Mouse (Mus musculus) cerebellum, adult (tissue): ENCODE data around the gene Nol7.

Source experiments
- ATAC-seq: cut with Nextera tagmentation; 2 replicates; pipeline ENCODE4 v1.9.2; 2017; ENCODE audit warnings: mild to moderate bottlenecking, moderate library complexity, mixed read lengths; ENCODE audit not compliant: insufficient number of reproducible peaks, low FRiP score, low TSS enrichment

Nol7 gene

DNA sequence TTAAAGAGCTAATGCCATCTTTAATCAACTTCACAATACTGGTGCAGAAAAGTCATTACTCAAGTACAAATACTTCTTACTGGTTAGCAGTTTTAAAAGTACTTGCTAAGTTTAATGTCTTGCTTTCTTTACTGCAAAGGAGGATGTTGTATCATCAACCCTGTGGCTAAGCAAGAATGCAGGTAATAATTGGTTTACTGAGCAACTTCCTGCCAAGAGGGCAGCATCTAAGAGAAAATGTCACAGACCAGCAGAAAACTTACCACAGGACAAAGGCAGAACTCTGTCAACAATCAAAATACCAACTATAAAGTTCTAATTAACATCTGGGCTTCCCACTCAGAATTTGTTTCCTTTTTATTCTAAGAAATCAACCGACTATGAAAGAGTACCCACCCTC, 17.1 kb downstream of the Nol7 start:
- no peak for ATAC-seq

DNA sequence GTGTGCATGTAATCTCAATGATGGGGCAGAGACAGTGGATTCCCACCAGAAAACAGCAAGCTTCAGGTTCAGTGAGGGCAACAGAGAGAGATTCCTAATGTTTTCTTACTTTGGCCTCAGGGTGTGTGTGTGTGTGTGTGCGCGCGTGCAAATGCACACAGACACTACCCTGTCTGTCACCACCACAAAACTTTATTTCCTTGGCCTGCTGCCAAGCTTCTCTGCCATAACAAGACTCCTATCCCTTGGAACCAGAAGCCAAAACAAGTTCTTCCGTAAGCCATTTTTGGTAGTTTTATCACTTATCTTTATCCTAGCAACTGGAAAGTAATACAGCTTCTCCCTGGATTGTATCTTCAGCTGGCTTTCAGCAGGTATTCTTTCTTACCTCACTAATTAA, 30.2 kb downstream of the Nol7 start:
- ATAC-seq, result no peak

DNA sequence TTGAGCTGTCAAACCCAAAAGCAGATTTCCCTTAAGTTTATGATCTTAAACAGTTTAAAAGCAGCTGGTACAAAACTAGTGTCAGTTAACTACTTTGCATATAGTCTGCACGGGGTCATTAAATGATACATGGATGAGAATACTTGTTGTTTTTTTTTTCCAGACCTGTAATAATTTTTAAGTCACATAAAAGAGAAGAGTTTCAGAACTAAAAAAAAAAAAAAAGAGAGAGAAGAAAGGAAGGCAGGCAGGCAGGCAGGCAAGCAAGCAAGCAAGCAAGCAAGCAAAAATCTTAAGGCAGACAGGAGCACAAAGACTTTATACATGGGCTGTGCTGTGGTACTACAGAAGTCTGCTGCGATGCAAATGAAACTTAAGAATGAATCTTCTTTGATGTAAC, 35.2 kb downstream of the Nol7 start:
- no peak for ATAC-seq

DNA sequence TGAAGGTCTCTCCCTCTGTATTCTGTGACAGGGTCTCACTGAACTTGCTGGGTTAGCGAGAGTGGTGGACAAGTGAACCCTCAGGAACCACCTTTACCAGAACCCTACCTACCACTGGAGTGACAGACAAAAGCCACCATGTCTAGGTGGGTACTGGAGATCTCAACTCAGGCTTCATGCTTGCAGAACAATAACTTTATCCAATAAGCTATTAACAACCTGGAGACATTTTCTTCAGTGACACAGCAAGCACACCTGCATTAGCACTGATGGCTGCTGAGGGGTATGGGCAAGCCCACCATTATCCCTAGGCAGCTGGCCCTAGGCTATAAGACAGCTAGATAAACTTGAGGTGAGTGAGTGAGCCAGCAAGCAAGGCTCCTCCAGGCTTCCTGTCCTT, 42.2 kb downstream of the Nol7 start:
- no peak for ATAC-seq

DNA sequence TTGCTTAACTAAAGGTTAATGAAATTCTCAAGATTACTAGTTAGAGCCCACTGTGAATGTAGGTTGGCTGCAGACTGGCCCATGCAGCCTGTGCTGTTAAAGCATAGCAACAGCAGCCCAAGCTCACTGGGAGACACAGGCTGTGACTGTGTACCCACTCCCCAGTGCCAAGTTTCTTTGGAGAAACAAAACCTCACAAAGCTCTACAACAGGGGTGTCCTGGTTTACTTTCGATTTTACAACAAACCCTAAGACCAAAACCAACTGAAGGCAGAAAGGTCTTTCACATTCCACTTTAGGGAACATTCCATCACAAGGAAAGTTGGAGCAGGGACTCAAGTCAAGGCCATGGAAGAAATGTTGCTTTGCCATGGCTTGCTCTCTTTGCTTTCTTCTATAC, 44.4 kb downstream of the Nol7 start:
- no peak for ATAC-seq

DNA sequence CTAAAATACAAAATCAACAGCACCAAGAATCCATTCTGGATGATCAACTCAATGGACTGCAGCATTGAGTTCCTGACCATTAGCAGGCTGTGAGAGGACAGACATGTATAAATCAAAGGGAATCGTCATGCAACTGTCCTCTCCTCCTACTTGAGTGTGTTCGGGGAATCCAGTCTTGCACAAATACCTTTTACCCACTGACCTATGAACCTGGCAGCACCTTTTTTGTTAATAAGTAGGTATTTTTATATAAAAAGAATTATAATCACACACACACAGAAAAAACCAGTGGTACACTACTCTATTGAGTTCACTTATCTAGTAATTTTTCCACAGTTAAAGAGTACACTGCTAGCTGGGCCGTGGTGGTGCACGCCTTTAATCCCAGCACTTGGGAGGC, 45.5 kb downstream of the Nol7 start:
- ATAC-seq, result no peak

DNA sequence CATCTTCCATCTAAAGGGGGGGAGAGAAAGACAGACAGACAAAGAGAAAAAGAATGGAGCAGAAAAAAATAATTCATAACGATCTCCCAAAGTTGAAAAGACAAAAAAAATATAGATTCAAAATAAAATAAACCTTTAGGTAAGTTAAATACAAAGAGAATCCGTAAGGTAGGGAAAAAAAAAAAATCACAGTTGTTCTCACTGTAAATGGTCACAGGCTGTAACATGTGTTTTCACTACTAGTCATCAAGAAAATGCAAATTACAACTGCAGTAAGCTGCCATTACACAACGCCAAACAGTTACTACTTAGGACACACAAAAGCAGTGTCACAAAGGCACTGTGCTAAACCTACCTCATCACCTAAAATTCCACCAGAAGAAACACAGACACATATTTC, 46.5 kb downstream of the Nol7 start:
- ATAC-seq, result no peak

DNA sequence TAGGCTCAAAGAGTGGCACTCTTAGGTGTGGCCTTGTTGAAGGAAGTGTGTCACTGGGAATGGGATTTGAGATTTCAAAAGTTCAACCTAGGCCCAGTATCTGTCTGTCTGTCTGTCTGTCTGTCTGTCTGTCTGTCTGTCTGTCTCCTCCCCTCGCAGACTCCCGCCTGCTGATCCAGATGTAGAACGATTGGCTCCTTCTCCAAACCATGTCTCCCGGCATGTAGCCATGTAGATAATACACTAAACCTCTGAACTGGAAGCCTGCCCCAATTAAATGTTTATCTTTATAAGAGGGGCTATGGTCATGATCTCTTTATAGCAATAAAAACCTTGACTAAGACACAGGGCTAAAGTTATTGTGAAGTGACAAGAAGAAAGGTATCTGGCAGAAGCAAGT, 47.6 kb downstream of the Nol7 start:
- no peak for ATAC-seq

DNA sequence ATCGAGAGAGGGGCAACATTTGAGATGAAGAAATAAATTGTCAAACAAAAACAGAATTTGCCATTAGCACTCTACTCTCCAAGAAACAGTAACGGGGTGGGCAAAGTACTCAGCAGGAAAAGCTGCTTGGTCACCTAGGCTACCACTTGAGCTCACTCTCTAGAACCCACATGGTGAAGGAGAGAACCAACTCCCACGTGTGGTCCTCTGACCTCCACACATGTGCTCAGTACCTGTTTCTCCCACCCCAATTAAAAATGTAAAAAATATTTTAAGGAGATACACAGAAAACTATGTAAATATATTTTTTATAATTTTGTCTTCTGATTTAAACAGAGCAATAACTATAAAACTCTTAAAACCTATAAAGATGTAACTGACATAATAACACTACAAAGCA, 49.5 kb downstream of the Nol7 start:
- ATAC-seq, result no peak

DNA sequence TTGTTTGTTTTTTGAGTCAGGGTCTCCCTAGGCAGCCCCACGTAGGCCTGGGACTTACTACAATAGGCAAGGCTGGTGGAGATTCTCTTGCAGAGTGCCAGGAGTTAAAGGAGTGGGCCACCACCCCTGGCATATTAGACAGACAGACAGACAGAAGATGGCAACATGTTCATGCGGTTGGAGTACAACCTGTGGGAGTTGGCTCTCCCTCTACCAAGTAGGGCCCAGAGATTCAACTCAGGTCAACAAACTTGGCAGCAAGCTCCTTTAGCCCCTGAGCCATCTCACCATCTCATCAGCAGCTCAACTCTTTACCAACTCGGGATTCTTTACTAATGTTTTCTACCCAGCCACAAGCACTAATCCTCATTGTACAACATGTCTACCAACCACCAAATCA, 52.5 kb downstream of the Nol7 start:
- ATAC-seq, result no peak

DNA sequence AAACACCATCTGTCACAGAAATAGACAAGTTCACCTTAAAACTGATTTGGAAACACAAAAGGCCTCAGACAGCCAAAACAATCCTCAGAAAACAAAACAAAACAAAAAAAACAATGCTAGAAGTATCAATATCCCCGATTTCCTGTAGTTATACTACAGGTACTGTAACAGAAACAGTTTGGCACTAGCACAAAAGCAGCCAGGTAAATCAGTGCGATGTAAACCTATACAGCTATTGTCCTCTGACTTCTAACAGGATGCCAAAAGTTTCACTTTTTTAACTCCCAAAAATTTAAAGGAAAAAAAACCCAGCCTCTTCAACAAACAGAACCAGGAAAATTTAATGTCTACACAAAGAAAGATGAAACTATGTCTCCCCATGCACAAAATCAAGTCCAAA, 54.0 kb downstream of the Nol7 start:
- no peak for ATAC-seq

DNA sequence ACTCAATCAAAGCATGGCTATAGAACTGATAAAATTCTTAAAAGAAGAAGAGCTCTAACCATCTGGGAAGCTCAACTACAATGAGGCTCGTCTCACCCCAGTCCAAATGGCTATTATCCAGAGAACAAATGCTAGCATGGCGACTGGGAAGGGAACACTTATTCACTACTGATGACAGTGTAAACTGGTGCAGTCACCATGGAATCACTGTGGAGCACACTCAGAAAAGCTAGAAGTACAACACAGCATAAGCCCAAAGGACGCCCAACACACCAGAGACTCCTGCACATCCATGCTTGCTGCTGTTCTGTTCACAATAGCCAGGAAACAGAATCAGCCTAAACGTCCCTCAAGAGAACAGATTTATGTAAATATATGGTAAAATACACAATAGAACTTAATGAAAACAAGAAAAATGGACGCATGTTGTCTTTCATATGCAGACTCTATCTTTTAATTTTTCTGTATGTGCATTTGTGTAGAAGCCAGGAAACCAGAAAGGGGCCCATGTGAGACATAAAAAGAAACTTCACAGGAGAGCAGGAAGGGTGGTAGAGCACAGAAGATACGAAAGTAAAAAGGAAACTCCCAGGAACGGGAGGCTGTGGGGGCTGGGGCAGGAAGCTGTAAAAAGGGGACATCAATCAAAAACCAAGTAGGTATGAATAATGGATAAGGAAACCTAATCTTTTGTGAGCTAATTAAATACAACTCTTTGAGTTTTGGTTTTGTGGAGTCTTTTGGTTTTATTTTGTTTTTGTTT, 54.8 kb downstream of the Nol7 start:
- ATAC-seq, result 0 out of 2 replicates have a peak, but pooled peaks have one; percentile 26

DNA sequence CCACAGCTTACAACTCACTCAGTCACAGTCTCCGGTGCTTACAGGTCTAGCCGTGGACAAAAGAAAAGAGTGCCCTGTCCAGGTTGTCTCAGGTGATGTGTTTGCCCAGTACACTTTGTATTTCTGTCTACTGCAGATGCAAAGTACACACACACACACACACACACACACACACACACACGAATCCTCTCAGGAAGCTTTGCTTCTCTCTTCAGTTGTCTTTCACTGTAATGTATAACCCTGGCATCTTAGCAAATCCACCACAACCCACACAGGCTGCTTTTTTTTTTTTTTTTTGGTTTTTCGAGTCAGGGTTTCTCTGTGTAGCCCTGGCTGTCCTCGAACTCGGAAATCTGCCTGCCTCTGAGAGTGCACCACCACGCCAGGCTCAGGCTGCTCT, 56.2 kb downstream of the Nol7 start:
- no peak for ATAC-seq
